Mouse (Mus musculus) neural tube, embryonic 12.5 days (tissue): Measurements from ENCODE around the gene Etv2. TPM values are rescaled to one million over a fixed set of nuclear protein-coding genes. Genes with fewer than 3 reads are reported as not detected.

Experiments used
- ATAC-seq: fragments of 200-750 bp; cut with Nextera tagmentation; 2 replicates; pipeline ENCODE4 v1.8.0; 2017; ENCODE audit warnings: low read depth, mild to moderate bottlenecking, moderate TSS enrichment, moderate library complexity; ENCODE audit not compliant: low FRiP score
- H3K27ac ChIP-seq: fragments of 300-500 bp; sonication (generic); 2 replicates; pipeline ENCODE4 v1.5.1; 2016
- H3K27me3 ChIP-seq: fragments of 300-500 bp; sonication (generic); replicated peaks from 2 replicates; pipeline ENCODE4 v1.6.1; 2016; ENCODE audit warnings: mild to moderate bottlenecking
- H3K36me3 ChIP-seq: fragments of 300-500 bp; sonication (generic); 2 replicates; pipeline ENCODE4 v1.6.1; 2016; ENCODE audit warnings: mild to moderate bottlenecking
- H3K4me1 ChIP-seq: fragments of 300-500 bp; sonication (generic); 2 replicates; pipeline ENCODE4 v1.6.1; 2016
- H3K4me2 ChIP-seq: fragments of 300-500 bp; sonication (generic); replicated peaks from 2 replicates; pipeline ENCODE4 v1.6.1; 2016; ENCODE audit warnings: mild to moderate bottlenecking
- H3K4me3 ChIP-seq: fragments of 300-500 bp; sonication (generic); 2 replicates; pipeline ENCODE4 v1.5.1; 2016
- H3K9ac ChIP-seq: fragments of 300-500 bp; sonication (generic); 2 replicates; pipeline ENCODE4 v1.6.1; 2016; ENCODE audit warnings: mild to moderate bottlenecking
- H3K9me3 ChIP-seq: fragments of 300-500 bp; sonication (generic); 2 replicates; pipeline ENCODE4 v1.6.1; 2016; ENCODE audit warnings: mild to moderate bottlenecking
- WGBS: fragments of 180-500 bp; shearing (Covaris S2); methylation state at CpG from one replicate; pipeline ENCODE4 v1.1.7; 2016; 5-methylcytosine and 5-hydroxymethylcytosine counted together
- polyA plus RNA-seq: library from polyadenylated mRNA; unstranded; fragments of >200 nt; fragmentation: Nextera tagmentation; extraction: Ambion mirVana; gene quantifications from 2 replicates; pipeline ENCODE4 v1.2.1, GENCODE M21; 2016

Etv2 gene
- polyA plus RNA-seq, 1 experiment from 2014 or later, result not detected

DNA sequence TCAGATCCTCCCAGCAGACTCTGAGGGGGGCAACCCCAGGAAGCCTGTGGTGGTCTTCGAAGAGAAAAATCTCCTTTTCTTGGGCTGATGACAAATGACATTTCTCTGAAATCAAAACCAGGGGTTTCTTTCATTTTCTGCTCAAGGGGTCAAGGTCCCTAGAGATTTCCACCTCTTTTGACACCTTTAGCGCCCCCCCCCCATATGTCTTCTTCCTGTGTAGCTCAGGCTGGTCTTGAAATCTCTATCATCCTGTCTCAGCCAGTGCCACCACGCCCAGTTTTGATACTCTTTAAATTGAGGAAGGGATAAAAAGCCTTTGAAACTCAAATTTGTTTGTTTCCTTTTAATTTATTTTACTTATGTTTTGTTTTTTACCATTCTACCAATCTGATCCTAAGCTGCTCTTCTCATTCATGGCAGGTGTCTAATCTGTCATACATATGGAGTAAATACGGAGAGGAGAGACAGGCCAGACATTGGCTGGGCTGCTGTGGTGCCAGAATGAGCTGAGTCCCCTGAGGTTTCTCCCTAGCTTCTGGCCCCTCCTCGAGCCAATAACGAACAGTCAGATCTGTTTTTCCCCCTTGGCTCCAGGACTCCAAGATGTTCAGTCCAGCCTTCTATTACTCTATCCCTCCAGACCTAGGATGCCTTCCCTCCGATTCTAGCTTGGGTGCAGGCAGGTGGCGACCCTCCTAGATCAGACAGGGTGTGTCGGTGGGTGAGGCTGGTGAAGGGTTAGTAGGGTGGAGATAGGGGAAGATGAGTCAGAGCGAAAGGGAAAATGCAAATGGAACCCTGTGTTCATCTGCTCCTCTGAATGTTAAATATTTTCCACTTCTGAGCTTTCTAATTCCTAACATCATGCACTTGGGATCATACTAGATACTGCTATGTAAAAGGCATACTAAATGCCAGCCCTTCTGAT lies 41.8 kb downstream of the Etv2 start:
- H3K27ac ChIP-seq, result no peak overlapping the region
- no peaks in the 10 kb centered on the region for H3K9me3 ChIP-seq
- no peak overlapping the region for H3K4me2 ChIP-seq
- no peaks in the 10 kb centered on the region for H3K36me3 ChIP-seq
- WGBS, result 80% methylated on average over 10 of the region's 10 CpGs
- ATAC-seq, result no peak
- H3K4me3 ChIP-seq, result no peak overlapping the region
- H3K27me3 ChIP-seq, result no peaks in the 10 kb centered on the region
- H3K9ac ChIP-seq, result 0 out of 2 replicates have a peak overlapping the region, but pooled peaks have one; percentile 33
- H3K4me1 ChIP-seq, result peaks cover 6% of the 10 kb centered on the region

GRCm38 (mm10) chr7:30592772-30593423 lies 42.8 kb downstream of the Etv2 start:
- H3K9ac ChIP-seq, result no peak overlapping the region
- H3K9me3 ChIP-seq, result no peaks in the 10 kb centered on the region
- peaks cover 6% of the 10 kb centered on the region for H3K4me1 ChIP-seq
- no peak overlapping the region for H3K4me2 ChIP-seq
- 53% methylated on average over 5 of the region's 5 CpGs for WGBS
- no peak overlapping the region for H3K4me3 ChIP-seq
- no peak overlapping the region for H3K27ac ChIP-seq
- ATAC-seq, result no peak
- no peaks in the 10 kb centered on the region for H3K36me3 ChIP-seq
- H3K27me3 ChIP-seq, result no peaks in the 10 kb centered on the region

DNA sequence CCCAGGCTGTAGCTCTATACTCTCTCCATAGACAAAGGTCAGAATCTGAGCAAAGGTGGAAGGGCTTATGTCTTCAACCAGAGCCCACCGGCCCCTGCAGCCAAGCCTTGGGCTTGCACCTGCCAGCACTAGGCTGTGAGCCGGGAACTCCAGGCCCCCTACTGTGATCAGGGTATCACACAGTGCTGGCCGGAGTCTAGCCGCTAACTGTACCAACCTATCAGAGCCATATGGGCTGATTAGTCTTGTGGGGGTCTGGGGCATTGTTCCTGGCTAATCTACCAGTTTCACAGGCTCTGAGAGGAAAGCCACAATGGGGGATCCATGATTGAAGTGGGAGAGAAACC lies 44.1 kb downstream of the Etv2 start:
- Histone ChIP-seq H3K9ac (0 out of 2 replicates have a peak overlapping the region, but pooled peaks have one; percentile 36), H3K27ac (no peak overlapping the region), H3K4me3 (no peak overlapping the region), H3K4me2 (no peak overlapping the region), H3K9me3 (no peaks in the 10 kb centered on the region), H3K4me1 (peaks cover 17% of the 10 kb centered on the region), H3K27me3 (no peaks in the 10 kb centered on the region), H3K36me3 (peaks cover 2% of the 10 kb centered on the region; the same call in 1 of the 2 replicates)
- no peak for ATAC-seq
- WGBS, result 42% methylated on average over 4 of the region's 4 CpGs

- Histone ChIP-seq H3K9ac (0 out of 2 replicates have a peak overlapping the region, but pooled peaks have one; percentile 36), H3K4me2 (no peak overlapping the region), H3K36me3 (peaks cover 7% of the 10 kb centered on the region), H3K9me3 (no peaks in the 10 kb centered on the region), H3K4me3 (no peak overlapping the region), H3K27me3 (no peaks in the 10 kb centered on the region), H3K4me1 (peaks cover 19% of the 10 kb centered on the region), H3K27ac (no peak overlapping the region)
- ATAC-seq, result no peak
- WGBS, result 85% methylated on average over 9 of the region's 9 CpGs
These were observed 44.6 kb downstream of the Etv2 start for GRCm38 (mm10) chr7:30590927-30591604.

DNA sequence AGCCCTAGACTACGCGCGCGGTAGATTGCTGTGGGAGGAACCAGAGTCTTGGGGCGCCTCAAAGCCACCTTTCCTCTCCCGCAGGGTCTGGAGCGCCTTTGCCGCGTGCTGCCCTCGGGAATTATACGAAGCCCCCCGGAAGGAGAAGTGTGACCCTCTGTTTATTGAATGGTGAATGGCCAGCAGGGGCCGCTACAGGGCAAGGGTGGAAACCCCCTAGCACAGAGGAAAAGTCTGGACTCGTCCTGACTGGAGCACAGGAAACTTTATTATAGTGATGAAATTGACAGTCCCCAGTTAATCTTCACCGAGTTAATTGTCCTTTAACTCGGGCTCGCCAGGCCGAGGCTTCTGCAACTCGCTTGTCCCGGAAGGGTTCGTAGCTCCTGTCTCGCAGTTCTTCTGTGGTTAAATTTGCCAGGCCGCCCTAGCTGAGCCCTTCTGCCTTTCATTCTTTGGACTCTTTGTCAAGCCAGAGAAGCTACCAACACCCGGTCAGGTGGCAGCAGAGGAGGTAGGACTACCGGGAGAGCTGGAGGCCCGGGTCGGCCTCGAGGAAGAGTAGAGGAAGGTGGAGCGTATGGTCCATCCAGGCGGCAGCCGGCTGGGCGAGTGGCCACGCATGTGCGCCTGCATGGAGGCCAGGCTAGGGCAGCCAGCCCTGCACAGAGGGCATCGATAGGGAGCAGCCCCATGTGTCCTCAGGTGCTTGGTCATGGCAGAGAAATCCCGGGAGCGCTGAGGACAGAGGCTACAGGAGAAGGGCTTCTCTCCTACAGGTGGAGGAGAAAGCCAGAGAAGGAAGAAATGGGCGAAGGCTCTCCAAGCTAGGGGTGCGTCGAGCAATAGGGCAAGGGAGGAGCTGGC lies 46.0 kb downstream of the Etv2 start:
- peak overlapping the region; percentile 75 for H3K4me2 ChIP-seq
- peaks cover 19% of the 10 kb centered on the region for H3K4me1 ChIP-seq
- peak overlapping the region; percentile 95 for H3K4me3 ChIP-seq
- peaks cover 21% of the 10 kb centered on the region for H3K36me3 ChIP-seq
- peak; percentile 79 for ATAC-seq
- H3K27me3 ChIP-seq, result no peaks in the 10 kb centered on the region
- H3K9ac ChIP-seq, result peak overlapping the region; percentile 55
- WGBS, result 26% methylated on average over 40 of the region's 40 CpGs
- no peaks in the 10 kb centered on the region for H3K9me3 ChIP-seq
- peak overlapping the region; percentile 62; the same call in 1 of the 2 replicates for H3K27ac ChIP-seq

GRCm38 (mm10) chr7:30588676-30589434 lies 46.8 kb downstream of the Etv2 start, which contains the start of gene Kmt2b:
Gene Kmt2b, minus strand, starts transcription at chr7:30588726.
- peak within 1 kb of the TSS; percentile 75 for H3K4me2 ChIP-seq
- H3K9me3 ChIP-seq, result no peaks in the 10 kb centered on the region
- H3K4me1 ChIP-seq, result peaks cover 19% of the 10 kb centered on the region
- peak within 1 kb of the TSS; percentile 95 for H3K4me3 ChIP-seq
- WGBS, result under 1% methylated on average over 61 of the region's 68 CpGs
- ATAC-seq, result peak; percentile 96
- H3K27ac ChIP-seq, result peak within 1 kb of the TSS; percentile 82
- no peaks in the 10 kb centered on the region for H3K27me3 ChIP-seq
- peaks cover 30% of the 10 kb centered on the region for H3K36me3 ChIP-seq
- peak within 1 kb of the TSS; percentile 99 for H3K9ac ChIP-seq

DNA sequence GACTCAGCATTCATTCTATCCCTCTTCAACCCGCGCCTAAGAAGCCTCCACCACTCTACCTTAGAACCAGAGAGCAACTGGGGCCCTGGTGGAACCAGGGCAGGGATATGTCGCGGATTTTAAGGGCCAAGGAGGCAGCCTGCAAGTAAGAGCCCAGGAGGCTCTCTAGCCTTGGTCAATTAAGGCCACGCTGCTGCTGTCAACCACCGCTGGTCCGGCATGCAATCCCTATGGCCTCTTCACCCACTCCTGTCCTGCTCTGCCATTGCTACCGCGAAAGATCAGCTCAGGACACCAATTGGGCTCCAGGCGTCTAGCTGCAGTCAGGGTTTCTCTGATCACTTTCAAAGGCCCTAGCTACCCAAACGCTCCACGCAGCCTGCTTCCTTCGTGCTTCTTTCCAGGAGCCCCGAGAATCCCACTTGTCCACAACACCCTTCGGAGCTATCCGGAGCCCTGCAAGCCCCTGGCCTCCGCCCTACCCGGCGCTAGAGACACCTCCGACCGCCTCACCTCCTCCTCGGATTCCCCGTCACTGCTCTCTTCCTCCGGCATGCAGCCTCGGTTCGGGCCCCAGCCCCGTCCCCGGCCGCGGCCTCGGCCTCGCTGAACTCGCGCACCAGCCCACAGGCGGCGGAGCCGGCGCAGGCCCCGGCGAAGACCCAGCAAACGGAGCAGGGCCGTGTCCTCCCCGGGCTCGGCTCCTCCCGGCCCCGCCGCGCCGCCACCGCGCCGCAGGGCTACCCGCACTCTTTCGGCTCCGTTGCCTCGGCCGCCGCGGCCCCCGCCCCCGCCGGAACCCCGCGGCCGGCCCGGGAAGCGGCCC lies 47.6 kb downstream of the Etv2 start:
- peaks cover 19% of the 10 kb centered on the region for H3K4me1 ChIP-seq
- peaks cover 38% of the 10 kb centered on the region for H3K36me3 ChIP-seq
- no peaks in the 10 kb centered on the region for H3K27me3 ChIP-seq
- no peaks in the 10 kb centered on the region for H3K9me3 ChIP-seq
- H3K4me3 ChIP-seq, result peak overlapping the region; percentile 95
- under 1% methylated on average over 67 of the region's 67 CpGs for WGBS
- H3K27ac ChIP-seq, result peak overlapping the region; percentile 82
- peak overlapping the region; percentile 75 for H3K4me2 ChIP-seq
- ATAC-seq, result peak; percentile 31
- peak overlapping the region; percentile 99 for H3K9ac ChIP-seq

DNA sequence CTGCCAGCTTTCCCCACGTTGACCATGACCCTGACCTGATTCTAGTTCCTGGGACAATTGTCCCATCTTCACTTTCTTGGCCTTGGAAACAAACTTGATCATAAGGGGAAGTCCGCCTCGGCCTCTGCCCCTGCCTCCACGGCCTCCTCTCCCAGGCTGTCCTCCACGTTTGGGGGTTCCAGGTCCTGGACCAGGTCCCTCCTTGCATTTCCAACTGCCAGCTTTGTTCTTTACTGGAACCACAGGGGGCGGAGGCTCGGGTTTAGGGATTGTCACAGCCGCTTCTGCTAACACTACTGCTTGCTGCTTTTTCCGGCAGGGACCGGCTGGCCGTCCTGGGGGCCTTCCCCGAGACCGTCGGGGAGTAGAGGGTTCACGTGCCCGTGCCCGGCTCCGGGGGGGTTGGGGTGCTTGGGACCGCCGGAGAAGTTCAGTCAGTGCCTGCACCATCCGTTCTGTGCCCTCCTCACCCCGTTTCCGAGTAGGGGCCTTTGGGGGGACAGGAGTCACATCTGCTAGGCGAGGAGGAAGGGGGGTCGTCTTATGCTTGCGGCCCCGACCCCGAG lies 49.1 kb downstream of the Etv2 start:
- Histone ChIP-seq H3K9ac (no peak overlapping the region), H3K27me3 (no peaks in the 10 kb centered on the region), H3K4me3 (no peak overlapping the region), H3K9me3 (no peaks in the 10 kb centered on the region), H3K4me2 (peak overlapping the region; percentile 75), H3K36me3 (peaks cover 53% of the 10 kb centered on the region), H3K27ac (no peak overlapping the region), H3K4me1 (peaks cover 19% of the 10 kb centered on the region)
- ATAC-seq, result no peak
- 90% methylated on average over 28 of the region's 28 CpGs for WGBS

DNA sequence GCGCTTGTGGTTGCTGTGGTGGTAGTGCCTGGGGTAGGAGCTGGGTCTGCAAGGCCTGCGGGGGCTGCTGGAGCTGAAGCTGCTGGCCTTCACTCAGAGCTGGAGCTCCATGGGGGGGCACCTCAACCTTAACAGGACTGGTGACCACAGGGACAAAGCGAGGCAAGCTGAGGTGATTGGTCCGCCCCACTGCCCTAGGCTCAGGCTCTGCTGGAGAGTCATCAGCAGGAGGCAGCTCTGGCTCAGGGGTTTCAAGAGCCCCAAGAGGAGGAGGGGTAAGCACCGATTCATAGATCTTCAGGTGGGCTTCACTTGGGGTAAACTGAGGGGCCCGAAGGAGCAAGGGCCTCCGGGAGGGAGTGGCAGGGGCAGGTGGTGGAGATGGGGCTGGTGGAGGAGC lies 50.5 kb downstream of the Etv2 start:
- WGBS, result 98% methylated on average over 7 of the region's 7 CpGs
- ATAC-seq, result no peak
- Histone ChIP-seq H3K27ac (no peak overlapping the region), H3K9ac (no peak overlapping the region), H3K4me1 (peaks cover 19% of the 10 kb centered on the region), H3K36me3 (peaks cover 65% of the 10 kb centered on the region), H3K4me3 (no peak overlapping the region), H3K4me2 (no peak overlapping the region), H3K9me3 (no peaks in the 10 kb centered on the region), H3K27me3 (no peaks in the 10 kb centered on the region)

GRCm38 (mm10) chr7:30584339-30584738 lies 51.3 kb downstream of the Etv2 start:
- 96% methylated on average over 10 of the region's 10 CpGs for WGBS
- no peaks in the 10 kb centered on the region for H3K27me3 ChIP-seq
- H3K9me3 ChIP-seq, result no peaks in the 10 kb centered on the region
- ATAC-seq, result no peak
- H3K27ac ChIP-seq, result no peak overlapping the region
- no peak overlapping the region for H3K9ac ChIP-seq
- peaks cover 13% of the 10 kb centered on the region for H3K4me1 ChIP-seq
- peaks cover 73% of the 10 kb centered on the region for H3K36me3 ChIP-seq
- H3K4me3 ChIP-seq, result no peak overlapping the region
- H3K4me2 ChIP-seq, result no peak overlapping the region
